Mouse (Mus musculus) heart, postnatal 0 days (tissue): ENCODE measurements at regions not wholly inside any gene's neighbourhood (a gene's known extent, or its start where the extent isn't known, plus 50 kb on each side); places are given as distances from the start of the nearest gene placed in this dataset.

Experiments used
- ATAC-seq: fragments of 200-750 bp; cut with Nextera tagmentation; 2 replicates; pipeline ENCODE4 v1.8.0; 2017; ENCODE audit warnings: low read depth, moderate number of reproducible peaks, moderate library complexity; ENCODE audit not compliant: insufficient read depth
- DNase-seq: peaks from one replicate; pipeline ENCODE4 v3.0.0-alpha.2; 2016; ENCODE audit warnings: low spot score
- H3K27ac ChIP-seq: fragments of 300-500 bp; sonication (generic); 2 replicates; pipeline ENCODE4 v1.5.1; 2014; ENCODE audit warnings: low read depth, mild to moderate bottlenecking
- H3K27me3 ChIP-seq: fragments of 300-500 bp; sonication (generic); 2 replicates; pipeline ENCODE4 v1.6.1; 2014; ENCODE audit warnings: low read length, mixed read lengths; ENCODE audit not compliant: control insufficient read depth, insufficient read depth
- H3K36me3 ChIP-seq: fragments of 300-500 bp; sonication (generic); replicated peaks from 2 replicates; pipeline ENCODE4 v1.6.1; 2014; ENCODE audit warnings: low read length, mixed read lengths; ENCODE audit not compliant: control insufficient read depth, insufficient read depth
- H3K4me1 ChIP-seq: fragments of 300-500 bp; sonication (generic); 2 replicates; pipeline ENCODE4 v1.6.1; 2014; ENCODE audit warnings: antibody characterized with exemption; ENCODE audit not compliant: control insufficient read depth, insufficient read depth
- H3K4me2 ChIP-seq: fragments of 300-500 bp; sonication (generic); 2 replicates; pipeline ENCODE4 v1.6.1; 2014; ENCODE audit warnings: low read depth, mild to moderate bottlenecking, low read length, moderate library complexity
- H3K4me3 ChIP-seq: fragments of 300-500 bp; sonication (generic); 2 replicates; pipeline ENCODE4 v1.5.1; 2014; ENCODE audit warnings: low read depth, low read length
- H3K9ac ChIP-seq: fragments of 300-500 bp; sonication (generic); replicated peaks from 2 replicates; pipeline ENCODE4 v1.6.1; 2014; ENCODE audit warnings: low read depth, low read length, mixed read lengths
- H3K9me3 ChIP-seq: fragments of 300-500 bp; sonication (generic); replicated peaks from 2 replicates; pipeline ENCODE4 v1.6.1; 2016; ENCODE audit warnings: low read length; ENCODE audit not compliant: control insufficient read depth
- CTCF ChIP-seq: IDR thresholded peaks from 2 replicates; pipeline ENCODE4 v1.5.1; 2016; ENCODE audit warnings: antibody characterized with exemption, control low read depth, low read depth
- EP300 ChIP-seq: IDR thresholded peaks from 2 replicates; pipeline ENCODE4 v1.6.1; 2016; ENCODE audit warnings: antibody characterized with exemption, low read depth
- WGBS: fragments of 180-500 bp; shearing (Covaris S2); extraction: QIAGEN DNeasy Blood & Tissue Kit; methylation state at CpG from one replicate; pipeline ENCODE4 v1.1.7; 2014; 5-methylcytosine and 5-hydroxymethylcytosine counted together

GRCm38 (mm10) chr7:73185071-73185531 lies 190.2 kb upstream of the Rgma start:
- Histone ChIP-seq H3K27me3 (no peaks in the 10 kb centered on the region), H3K9ac (no peak overlapping the region), H3K9me3 (no peaks in the 10 kb centered on the region), H3K4me1 (no peaks in the 10 kb centered on the region), H3K27ac (no peak overlapping the region), H3K36me3 (no peaks in the 10 kb centered on the region), H3K4me3 (no peak overlapping the region), H3K4me2 (no peak overlapping the region)
- no peak for TF ChIP-seq EP300
- 79% methylated on average over 10 of the region's 10 CpGs for WGBS
- ATAC-seq (no peak), DNase-seq (no peak)

- Histone ChIP-seq H3K4me3 (no peak overlapping the region), H3K4me1 (no peaks in the 10 kb centered on the region), H3K9me3 (no peaks in the 10 kb centered on the region), H3K27ac (no peak overlapping the region), H3K4me2 (no peak overlapping the region), H3K9ac (no peak overlapping the region), H3K36me3 (no peaks in the 10 kb centered on the region), H3K27me3 (no peaks in the 10 kb centered on the region)
- DNase-seq (no peak), ATAC-seq (no peak)
- WGBS: 88% methylated on average over 5 of the region's 5 CpGs
- TF ChIP-seq EP300 (no peak), CTCF (no peak)
These were observed 189.7 kb upstream of the Rgma start for GRCm38 (mm10) chr7:73185591-73185990.

GRCm38 (mm10) chr7:73186501-73186900 lies 188.8 kb upstream of the Rgma start:
- 94% methylated on average over 3 of the region's 3 CpGs for WGBS
- no peak for TF ChIP-seq CTCF
- TF ChIP-seq EP300: no peak
- no peaks in the 10 kb centered on the region for H3K27me3 ChIP-seq
- H3K9ac ChIP-seq: no peak overlapping the region
- H3K9me3 ChIP-seq: no peaks in the 10 kb centered on the region
- DNase-seq: no peak
- H3K36me3 ChIP-seq: no peaks in the 10 kb centered on the region
- no peak overlapping the region for H3K4me2 ChIP-seq
- no peaks in the 10 kb centered on the region for H3K4me1 ChIP-seq
- no peak for ATAC-seq
- no peak overlapping the region for H3K27ac ChIP-seq
- H3K4me3 ChIP-seq: no peak overlapping the region

GRCm38 (mm10) chr7:73191388-73192278 lies 183.7 kb upstream of the Rgma start:
- WGBS: 48% methylated on average over 12 of the region's 12 CpGs
- H3K27me3 ChIP-seq: no peaks in the 10 kb centered on the region

GRCm38 (mm10) chr7:73192839-73193238 lies 182.5 kb upstream of the Rgma start:
- 85% methylated on average over 7 of the region's 7 CpGs for WGBS
- H3K9me3 ChIP-seq: no peaks in the 10 kb centered on the region
- ATAC-seq (no peak), DNase-seq (no peak)
- H3K4me1 ChIP-seq: no peaks in the 10 kb centered on the region
- H3K4me3 ChIP-seq: no peak overlapping the region
- H3K27ac ChIP-seq: no peak overlapping the region
- no peak overlapping the region for H3K9ac ChIP-seq
- H3K36me3 ChIP-seq: no peaks in the 10 kb centered on the region
- no peaks in the 10 kb centered on the region for H3K27me3 ChIP-seq
- H3K4me2 ChIP-seq: no peak overlapping the region
- TF ChIP-seq CTCF (no peak), EP300 (no peak)

More at GRCm38 (mm10) chr7:73191388-73192278, 183.7 kb upstream of the Rgma start:
- no peak overlapping the region for H3K27ac ChIP-seq
- TF ChIP-seq EP300: no peak
- TF ChIP-seq CTCF: no peak
- H3K9me3 ChIP-seq: no peaks in the 10 kb centered on the region
- H3K4me2 ChIP-seq: no peak overlapping the region
- H3K9ac ChIP-seq: no peak overlapping the region
- H3K4me3 ChIP-seq: no peak overlapping the region
- H3K4me1 ChIP-seq: no peaks in the 10 kb centered on the region
- no peak for DNase-seq
- no peaks in the 10 kb centered on the region for H3K36me3 ChIP-seq
- no peak for ATAC-seq
